Mouse (Mus musculus): ENCODE measurements around the gene Psmd6. TPM values are rescaled to one million over a fixed set of nuclear protein-coding genes. Genes with fewer than 3 reads are reported as not detected.
A peak's percentile ranks its signal among the peaks of the same experiment; 100 is the strongest.

The Psmd6 gene
- polyA plus RNA-seq, 2 experiments, result 44.4 to 126 TPM

GRCm38 (mm10) chr14:14086711-14087263, 34.0 kb downstream of the Psmd6 start:
- H3K27me3 ChIP-seq (ENCODE audit: control insufficient read depth, insufficient read depth, low read length), result no peaks in the 10 kb centered on the region
- no peak overlapping the region for H3K4me2 ChIP-seq (ENCODE audit: low read depth)
- H3K27ac ChIP-seq, result no peak overlapping the region
- H3K9ac ChIP-seq (replicated peaks), result no peak overlapping the region
- no peak for DNase-seq (ENCODE audit: low read depth in 3 of 3, low spot score in 3 of 3)
- no peaks in the 10 kb centered on the region for H3K36me3 ChIP-seq (replicated peaks; ENCODE audit: control insufficient read depth, insufficient read depth, low read depth)
- H3K4me3 ChIP-seq (ENCODE audit: insufficient read depth in 1 of 2, low read depth in 2 of 2, low read length in 2 of 2), result no peak overlapping the region
- 0 out of 2 replicates have a peak, but pooled peaks have one; percentile 22 for TF ChIP-seq EP300 (IDR thresholded peaks at IDR 0.05; ENCODE audit: low read depth)
- TF ChIP-seq CTCF (IDR thresholded peaks at IDR 0.05; ENCODE audit: low read depth), result no peak
- no peak for ATAC-seq (ENCODE audit: insufficient read depth)
- 42% methylated on average over 4 of the region's 4 CpGs for WGBS (ENCODE audit: insufficient replicate concordance)
- H3K4me1 ChIP-seq (replicated peaks; ENCODE audit: control insufficient read depth in 2 of 2, insufficient read depth in 2 of 2, low read length in 1 of 2), result peaks cover 17 to 22% of the 10 kb centered on the region in 2 experiments
- no peaks in the 10 kb centered on the region for H3K9me3 ChIP-seq (ENCODE audit: control insufficient read depth, low read length)

GRCm38 (mm10) chr14:14083811-14084210, 37.0 kb downstream of the Psmd6 start:
- Histone ChIP-seq H3K4me2 (ENCODE audit: low read depth) (no peak overlapping the region), H3K36me3 (replicated peaks; ENCODE audit: control insufficient read depth, insufficient read depth, low read depth) (no peaks in the 10 kb centered on the region), H3K4me1 (replicated peaks; ENCODE audit: control insufficient read depth in 2 of 2, insufficient read depth in 2 of 2, low read length in 1 of 2) (peaks cover 17 to 19% of the 10 kb centered on the region in 2 experiments), H3K9ac (replicated peaks) (no peak overlapping the region), H3K27me3 (ENCODE audit: control insufficient read depth, insufficient read depth, low read length) (no peaks in the 10 kb centered on the region), H3K27ac (no peak overlapping the region), H3K9me3 (ENCODE audit: control insufficient read depth, low read length) (no peaks in the 10 kb centered on the region), H3K4me3 (ENCODE audit: insufficient read depth in 1 of 2, low read depth in 2 of 2, low read length in 2 of 2) (no peak overlapping the region)
- DNase-seq (ENCODE audit: low read depth in 3 of 3, low spot score in 3 of 3), result no peak
- no peak for ATAC-seq (ENCODE audit: insufficient read depth)
- 76% methylated on average over 8 of the region's 8 CpGs for WGBS (ENCODE audit: insufficient replicate concordance)
- TF ChIP-seq EP300 (IDR thresholded peaks at IDR 0.05; ENCODE audit: low read depth), result no peak
- no peak for TF ChIP-seq CTCF (IDR thresholded peaks at IDR 0.05; ENCODE audit: low read depth)

- 48% methylated on average over 6 of the region's 6 CpGs for WGBS (ENCODE audit: insufficient replicate concordance)
Observed at GRCm38 (mm10) chr14:14080604-14081194, 40.1 kb downstream of the Psmd6 start.

GRCm38 (mm10) chr14:14071456-14071855, 49.3 kb downstream of the Psmd6 start:
- no peaks in the 10 kb centered on the region for H3K36me3 ChIP-seq (replicated peaks; ENCODE audit: control insufficient read depth, insufficient read depth, low read depth)
- DNase-seq (ENCODE audit: low read depth in 3 of 3, low spot score in 3 of 3), result no peak
- H3K9me3 ChIP-seq (ENCODE audit: control insufficient read depth, low read length), result no peaks in the 10 kb centered on the region
- WGBS (ENCODE audit: insufficient replicate concordance), result 69% methylated on average over 4 of the region's 4 CpGs
- ATAC-seq (ENCODE audit: insufficient read depth), result no peak
- TF ChIP-seq EP300 (IDR thresholded peaks at IDR 0.05; ENCODE audit: low read depth) (no peak), CTCF (IDR thresholded peaks at IDR 0.05; ENCODE audit: low read depth) (no peak)
- H3K27me3 ChIP-seq (ENCODE audit: control insufficient read depth, insufficient read depth, low read length), result no peaks in the 10 kb centered on the region
- no peak overlapping the region for H3K27ac ChIP-seq
- H3K4me3 ChIP-seq (ENCODE audit: insufficient read depth in 1 of 2, low read depth in 2 of 2, low read length in 2 of 2), result no peak overlapping the region
- H3K9ac ChIP-seq (replicated peaks), result no peak overlapping the region
- H3K4me1 ChIP-seq (replicated peaks; ENCODE audit: control insufficient read depth in 2 of 2, insufficient read depth in 2 of 2, low read length in 1 of 2), result peaks cover 2 to 20% of the 10 kb centered on the region in 2 experiments; a peak in 3 of 4 replicates
- no peak overlapping the region for H3K4me2 ChIP-seq (ENCODE audit: low read depth)

More at GRCm38 (mm10) chr14:14080604-14081194, 40.1 kb downstream of the Psmd6 start:
- Histone ChIP-seq H3K4me3 (ENCODE audit: insufficient read depth in 1 of 2, low read depth in 2 of 2, low read length in 2 of 2) (no peak overlapping the region), H3K4me1 (replicated peaks; ENCODE audit: control insufficient read depth in 2 of 2, insufficient read depth in 2 of 2, low read length in 1 of 2) (no peaks in the 10 kb centered on the region; a peak in 1 of 4 replicates), H3K9ac (replicated peaks) (no peak overlapping the region), H3K4me2 (ENCODE audit: low read depth) (no peak overlapping the region), H3K27me3 (ENCODE audit: control insufficient read depth, insufficient read depth, low read length) (no peaks in the 10 kb centered on the region), H3K27ac (no peak overlapping the region), H3K9me3 (ENCODE audit: control insufficient read depth, low read length) (no peaks in the 10 kb centered on the region), H3K36me3 (replicated peaks; ENCODE audit: control insufficient read depth, insufficient read depth, low read depth) (no peaks in the 10 kb centered on the region)
- no peak for ATAC-seq (ENCODE audit: insufficient read depth)
- no peak for DNase-seq (ENCODE audit: low read depth in 3 of 3, low spot score in 3 of 3)
- TF ChIP-seq CTCF (IDR thresholded peaks at IDR 0.05; ENCODE audit: low read depth) (no peak), EP300 (IDR thresholded peaks at IDR 0.05; ENCODE audit: low read depth) (no peak)

GRCm38 (mm10) chr14:14070541-14071315, 50.1 kb downstream of the Psmd6 start:
- Histone ChIP-seq H3K4me1 (replicated peaks; ENCODE audit: control insufficient read depth in 2 of 2, insufficient read depth in 2 of 2, low read length in 1 of 2) (peaks cover 4 to 27% of the 10 kb centered on the region in 2 experiments; a peak in 3 of 4 replicates), H3K9ac (replicated peaks) (no peak overlapping the region), H3K4me2 (ENCODE audit: low read depth) (no peak overlapping the region), H3K9me3 (ENCODE audit: control insufficient read depth, low read length) (no peaks in the 10 kb centered on the region), H3K36me3 (replicated peaks; ENCODE audit: control insufficient read depth, insufficient read depth, low read depth) (no peaks in the 10 kb centered on the region), H3K4me3 (ENCODE audit: insufficient read depth in 1 of 2, low read depth in 2 of 2, low read length in 2 of 2) (no peak overlapping the region), H3K27me3 (ENCODE audit: control insufficient read depth, insufficient read depth, low read length) (no peaks in the 10 kb centered on the region), H3K27ac (no peak overlapping the region)
- ATAC-seq (ENCODE audit: insufficient read depth) (no peak), DNase-seq (ENCODE audit: low read depth in 3 of 3, low spot score in 3 of 3) (no peak)
- 65% methylated on average over 6 of the region's 6 CpGs for WGBS (ENCODE audit: insufficient replicate concordance)
- TF ChIP-seq EP300 (IDR thresholded peaks at IDR 0.05; ENCODE audit: low read depth), result no peak
- no peak for TF ChIP-seq CTCF (IDR thresholded peaks at IDR 0.05; ENCODE audit: low read depth)
